12 mouse cellular contexts compared by ENCODE assay signal in the genomic region with DNA sequence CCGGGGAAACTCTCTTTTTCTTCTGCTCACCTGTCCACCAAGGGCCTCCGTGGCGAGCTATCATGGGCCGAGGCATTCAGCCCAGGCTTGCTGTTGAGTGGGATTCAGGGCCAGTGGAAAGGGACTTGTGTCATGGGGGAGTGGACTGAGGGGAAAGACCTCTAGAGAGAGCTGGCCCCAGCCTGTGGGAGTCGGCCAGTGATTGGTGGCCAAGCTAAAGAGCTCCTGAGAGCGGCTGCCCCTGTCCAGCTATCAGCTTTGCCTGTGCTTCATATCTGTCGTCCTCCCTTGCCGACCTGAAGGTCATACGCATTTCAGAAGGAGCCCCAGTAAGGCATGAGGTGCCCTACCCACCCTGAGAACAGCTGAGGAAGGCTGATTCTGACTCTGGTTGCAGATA. TPM values are rescaled to one million over a fixed set of nuclear protein-coding genes. Genes with fewer than 3 reads are reported as not detected.
A peak's percentile ranks its signal among the peaks of the same experiment; 100 is the strongest.
DNase-seq lines count a peak whose midpoint lies in the region; ATAC-seq and TF ChIP-seq lines count a peak whose summit lies in the region.
"Had no signal": no experiment of that assay in that cellular context is flagged by ENCODE, and none has a peak within 500 bp of the region (broad histone marks: within the 10 kb centered on the region; RNA-seq: fewer than 3 reads in every experiment).

No protein-coding gene starts in this region.

- 0 out of 2 replicates have a peak, but pooled peaks cover 5% of the 10 kb centered on the region for H3K27me3 ChIP-seq in liver, embryonic 12.5 days (replicated peaks)
- no peaks in the 10 kb centered on the region for H3K27me3 ChIP-seq in liver, postnatal 0 days (ENCODE audit: insufficient read depth, low read length)
- H3K27me3 ChIP-seq in heart, postnatal 0 days (ENCODE audit: control insufficient read depth, insufficient read depth, low read length) = no peaks in the 10 kb centered on the region
- no peaks in the 10 kb centered on the region for H3K27me3 ChIP-seq in stomach, embryonic 14.5 days (ENCODE audit: control insufficient read depth, insufficient read depth, low read length)
- H3K27me3 ChIP-seq: Patski had no signal

- 57% methylated on average over 9 of the region's 9 CpGs for WGBS in liver, embryonic 12.5 days (ENCODE audit: insufficient replicate concordance)
- WGBS in liver, postnatal 0 days (ENCODE audit: insufficient replicate concordance) = 71% methylated on average over 9 of the region's 9 CpGs
- WGBS in heart, postnatal 0 days = 18% methylated on average over 9 of the region's 9 CpGs
- 50% methylated on average over 9 of the region's 9 CpGs for WGBS in stomach, embryonic 14.5 days

- H3K36me3 ChIP-seq in liver, embryonic 12.5 days = no peaks in the 10 kb centered on the region
- H3K36me3 ChIP-seq in liver, postnatal 0 days (replicated peaks; ENCODE audit: insufficient read depth, low read length) = no peaks in the 10 kb centered on the region
- H3K36me3 ChIP-seq in heart, postnatal 0 days (replicated peaks; ENCODE audit: control insufficient read depth, insufficient read depth, low read length) = no peaks in the 10 kb centered on the region
- H3K36me3 ChIP-seq in stomach, embryonic 14.5 days (ENCODE audit: control insufficient read depth, insufficient read depth, low read length) = peaks cover 4% of the 10 kb centered on the region; the same call in 1 of the 2 replicates

- TF ChIP-seq CTCF in liver, postnatal 0 days (IDR thresholded peaks at IDR 0.05; ENCODE audit: low read depth) = no peak
- TF ChIP-seq CTCF in heart, postnatal 0 days (IDR thresholded peaks at IDR 0.05; ENCODE audit: low read depth) = no peak

- ATAC-seq in liver, embryonic 12.5 days = no peak
- ATAC-seq in liver, postnatal 0 days = no peak
- peak; percentile 36; the same call in 1 of the 2 replicates for ATAC-seq in heart, postnatal 0 days (ENCODE audit: insufficient read depth, low read depth)
- no peak for ATAC-seq in stomach, embryonic 14.5 days (ENCODE audit: insufficient number of reproducible peaks, insufficient read depth, low FRiP score, low read depth)
- ATAC-seq: midbrain, embryonic 16.5 days; Patski had no signal

- no peak overlapping the region for H3K4me2 ChIP-seq in liver, embryonic 12.5 days
- no peak overlapping the region for H3K4me2 ChIP-seq in liver, postnatal 0 days (ENCODE audit: low read depth, low read length)
- peak overlapping the region; percentile 30; the same call in 1 of the 2 replicates for H3K4me2 ChIP-seq in heart, postnatal 0 days (ENCODE audit: low read depth, low read length)
- no peak overlapping the region for H3K4me2 ChIP-seq in stomach, embryonic 14.5 days (replicated peaks; ENCODE audit: low read depth, low read length)

- TF ChIP-seq EP300 in liver, postnatal 0 days (IDR thresholded peaks at IDR 0.05; ENCODE audit: low read depth) = no peak
- no peak for TF ChIP-seq EP300 in heart, postnatal 0 days (IDR thresholded peaks at IDR 0.05; ENCODE audit: low read depth)

- H3K4me3 ChIP-seq in liver, embryonic 12.5 days = no peak overlapping the region
- H3K4me3 ChIP-seq in liver, postnatal 0 days (ENCODE audit: low read depth, low read length) = no peak overlapping the region
- H3K4me3 ChIP-seq in heart, postnatal 0 days (ENCODE audit: low read depth, low read length) = no peak overlapping the region
- H3K4me3 ChIP-seq in stomach, embryonic 14.5 days (ENCODE audit: low read depth, low read length) = no peak overlapping the region

- H3K9ac ChIP-seq in liver, embryonic 12.5 days = no peak overlapping the region
- no peak overlapping the region for H3K9ac ChIP-seq in liver, postnatal 0 days (replicated peaks)
- no peak overlapping the region for H3K9ac ChIP-seq in heart, postnatal 0 days (replicated peaks; ENCODE audit: low read depth, low read length)
- H3K9ac ChIP-seq in stomach, embryonic 14.5 days (replicated peaks; ENCODE audit: low read depth, low read length) = no peak overlapping the region

- peak; percentile 93 for DNase-seq in heart, adult 11 months
- DNase-seq in heart, postnatal 25 days (ENCODE audit: low spot score) = no peak
- no peak for DNase-seq in liver, postnatal 0 days
- peak; percentile 36 for DNase-seq in heart, postnatal 0 days (ENCODE audit: low spot score)
- DNase-seq in layer of hippocampus, adult 9-11 months = no peak
- no peak for DNase-seq in right cerebral cortex, adult 18-20 months
- DNase-seq: cerebellum, adult 11-12 months; thymus, postnatal 4 days had no signal

- H3K27ac ChIP-seq in liver, embryonic 12.5 days = peak overlapping the region; percentile 22; the same call in 1 of the 2 replicates
- H3K27ac ChIP-seq in liver, postnatal 0 days (ENCODE audit: low read depth) = no peak overlapping the region
- H3K27ac ChIP-seq in heart, postnatal 0 days (ENCODE audit: low read depth) = peak overlapping the region; percentile 63
- peak overlapping the region; percentile 97 for H3K27ac ChIP-seq in stomach, embryonic 14.5 days (ENCODE audit: low read length)

- intact Hi-C loops in heart, postnatal 25 days (cut with DNase I) = no loop called here

- no peaks in the 10 kb centered on the region for H3K9me3 ChIP-seq in liver, embryonic 12.5 days (replicated peaks)
- no peaks in the 10 kb centered on the region for H3K9me3 ChIP-seq in liver, postnatal 0 days (ENCODE audit: low read length)
- H3K9me3 ChIP-seq in heart, postnatal 0 days (replicated peaks; ENCODE audit: control insufficient read depth, low read length) = no peaks in the 10 kb centered on the region
- no peaks in the 10 kb centered on the region for H3K9me3 ChIP-seq in stomach, embryonic 14.5 days (ENCODE audit: control insufficient read depth, low read depth, low read length)

- peaks cover 3% of the 10 kb centered on the region; the same call in 1 of the 2 replicates for H3K4me1 ChIP-seq in liver, embryonic 12.5 days
- H3K4me1 ChIP-seq in liver, postnatal 0 days (ENCODE audit: insufficient read depth) = no peaks in the 10 kb centered on the region
- peaks cover 34% of the 10 kb centered on the region for H3K4me1 ChIP-seq in heart, postnatal 0 days (ENCODE audit: control insufficient read depth, insufficient read depth)
- peaks cover 64% of the 10 kb centered on the region for H3K4me1 ChIP-seq in stomach, embryonic 14.5 days (ENCODE audit: control insufficient read depth, insufficient read depth, low read length)

RNA-seq across cellular contexts. Expression of a gene that starts 48.6 kb away (rescaled TPM):
- 10 to 100 TPM; 50.0 to 58.3 TPM for total RNA-seq in heart, postnatal 25 days (2021)
- 15.0 and 15.4 TPM in 2 replicates for polyA plus RNA-seq in liver, embryonic 12.5 days (2016; fragmentation: Nextera tagmentation; extraction: Ambion mirVana)
- 9.5 and 10.9 TPM in 2 replicates for polyA plus RNA-seq in liver, postnatal 0 days (2015; fragmentation: Nextera tagmentation; extraction: Ambion mirVana)
- 97.4 and 129 TPM in 2 replicates for total RNA-seq in heart, postnatal 0 days (2014; rRNA removed; ENCODE audit: low replicate concordance)
- polyA plus RNA-seq in heart, postnatal 0 days (2015; fragmentation: Nextera tagmentation; extraction: Ambion mirVana) = 40.6 and 41.9 TPM in 2 replicates
- polyA plus RNA-seq in stomach, embryonic 14.5 days (2014; fragmentation: Nextera tagmentation; extraction: Ambion mirVana) = 160 and 167 TPM in 2 replicates

Comparison
In these comparisons a context has a peak if more than half of its experiments do, and no peak if none do; other contexts are left out.
1. DNase-seq: peak in heart, adult 11 months (single experiment) and heart, postnatal 0 days (single experiment); none in heart, postnatal 25 days (single experiment), liver, postnatal 0 days (single experiment), layer of hippocampus, adult 9-11 months (single experiment) and right cerebral cortex, adult 18-20 months (single experiment).